Mouse (Mus musculus) left cerebral cortex, adult 18-20 months (tissue): ENCODE results near the gene Arf3. TPM values are rescaled to one million over a fixed set of nuclear protein-coding genes. Genes with fewer than 3 reads are reported as not detected.

Source experiments
- DNase-seq, 2 experiments: peaks; one replicate each; pipeline ENCODE4 v3.0.0; 2021 to 2022; ENCODE audit warnings: low spot score in 2 of 2, mixed read lengths in 1 of 2
- total RNA-seq, 2 experiments: library from RNA; stranded (reverse); gene quantifications; 2 replicates each; pipeline ENCODE4 v1.2.3; 2021

Gene Arf3
- total RNA-seq, 2 experiments from 2014 or later, result 724 to 773 TPM

DNA sequence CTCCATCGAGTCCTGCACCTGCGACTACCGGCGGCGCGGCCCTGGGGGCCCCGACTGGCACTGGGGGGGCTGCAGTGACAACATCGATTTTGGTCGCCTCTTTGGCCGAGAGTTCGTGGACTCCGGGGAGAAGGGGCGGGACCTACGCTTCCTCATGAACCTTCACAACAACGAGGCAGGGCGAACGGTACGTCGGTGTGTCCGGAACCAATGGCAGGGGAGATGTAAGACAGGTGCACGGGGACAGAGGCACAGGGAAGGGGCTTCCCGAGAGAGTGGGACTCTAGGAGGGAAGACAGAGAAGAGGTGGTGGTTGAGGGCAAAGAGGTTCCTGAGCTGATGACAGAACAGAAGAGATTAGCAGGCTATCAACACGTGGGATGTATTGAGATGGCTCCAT, 28.8 kb upstream of the Arf3 start:
- DNase-seq, result no peak

DNA sequence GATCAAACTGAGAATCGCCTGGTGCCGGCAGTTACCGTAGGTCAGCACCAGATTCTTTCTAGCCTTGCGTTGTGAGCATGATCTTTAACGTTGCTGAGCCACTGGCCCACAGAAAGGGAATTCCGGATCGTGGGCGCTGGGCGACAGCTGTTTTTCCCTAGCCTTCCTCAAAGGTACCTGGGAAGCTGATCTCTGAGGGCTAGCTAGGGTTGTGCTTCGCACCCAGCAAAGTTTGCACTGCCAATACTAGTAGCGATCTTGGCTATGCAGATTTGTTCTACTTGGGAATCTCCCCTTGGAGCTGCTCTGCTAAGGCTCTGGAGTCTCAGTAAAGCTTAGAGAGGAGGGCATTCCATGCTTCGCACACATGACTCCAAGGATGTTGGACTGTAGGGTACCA, 28.2 kb upstream of the Arf3 start:
- no peak for DNase-seq

DNA sequence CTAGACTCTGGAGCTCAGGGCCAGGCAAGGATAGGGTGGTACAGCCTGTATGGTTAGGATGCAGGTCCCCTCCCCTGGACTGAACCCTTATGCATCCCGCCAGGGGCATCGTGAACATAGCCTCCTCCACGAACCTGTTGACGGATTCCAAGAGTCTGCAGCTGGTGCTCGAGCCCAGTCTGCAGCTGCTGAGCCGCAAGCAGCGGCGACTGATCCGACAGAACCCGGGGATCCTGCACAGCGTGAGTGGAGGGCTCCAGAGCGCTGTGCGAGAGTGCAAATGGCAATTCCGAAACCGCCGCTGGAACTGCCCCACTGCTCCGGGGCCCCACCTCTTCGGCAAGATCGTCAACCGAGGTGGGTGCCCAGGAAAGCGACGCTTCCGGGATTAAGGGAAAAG, 27.7 kb upstream of the Arf3 start:
- no peak for DNase-seq

DNA sequence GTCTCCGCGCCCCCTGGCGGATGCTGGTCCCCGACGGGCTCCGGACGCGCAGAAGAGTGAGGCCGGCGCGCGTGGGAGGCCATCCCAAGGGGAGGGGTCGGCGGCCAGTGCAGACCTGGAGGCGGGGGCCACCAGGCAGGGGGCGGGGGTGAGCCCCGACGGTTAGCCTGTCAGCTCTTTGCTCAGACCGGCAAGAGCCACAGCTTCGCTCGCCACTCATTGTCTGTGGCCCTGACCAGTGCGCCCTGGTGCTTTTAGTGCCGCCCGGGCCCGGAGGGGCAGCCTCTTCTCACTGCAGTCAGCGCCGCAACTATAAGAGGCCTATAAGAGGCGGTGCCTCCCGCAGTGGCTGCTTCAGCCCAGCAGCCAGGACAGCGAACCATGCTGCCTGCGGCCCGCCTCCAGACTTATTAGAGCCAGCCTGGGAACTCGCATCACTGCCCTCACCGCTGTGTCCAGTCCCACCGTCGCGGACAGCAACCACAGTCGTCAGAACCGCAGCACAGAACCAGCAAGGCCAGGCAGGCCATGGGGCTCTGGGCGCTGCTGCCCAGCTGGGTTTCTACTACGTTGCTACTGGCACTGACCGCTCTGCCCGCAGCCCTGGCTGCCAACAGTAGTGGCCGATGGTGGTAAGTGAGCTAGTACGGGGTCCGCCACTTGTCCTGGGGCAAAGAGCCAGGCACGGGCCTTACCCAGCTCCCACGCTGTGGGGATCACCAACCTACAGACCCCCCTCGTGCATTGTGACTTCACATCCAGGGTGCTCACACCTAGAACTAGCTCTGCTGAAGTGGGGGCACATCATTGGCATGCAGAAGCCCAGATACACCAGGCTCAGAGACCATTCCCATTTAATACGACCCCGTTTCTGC, 26.9 kb upstream of the Arf3 start, which contains the start of gene Wnt1:
Wnt1 (plus strand) TSS at position 197 of the 875 bp plus-strand sequence.
- DNase-seq, result no peak

DNA sequence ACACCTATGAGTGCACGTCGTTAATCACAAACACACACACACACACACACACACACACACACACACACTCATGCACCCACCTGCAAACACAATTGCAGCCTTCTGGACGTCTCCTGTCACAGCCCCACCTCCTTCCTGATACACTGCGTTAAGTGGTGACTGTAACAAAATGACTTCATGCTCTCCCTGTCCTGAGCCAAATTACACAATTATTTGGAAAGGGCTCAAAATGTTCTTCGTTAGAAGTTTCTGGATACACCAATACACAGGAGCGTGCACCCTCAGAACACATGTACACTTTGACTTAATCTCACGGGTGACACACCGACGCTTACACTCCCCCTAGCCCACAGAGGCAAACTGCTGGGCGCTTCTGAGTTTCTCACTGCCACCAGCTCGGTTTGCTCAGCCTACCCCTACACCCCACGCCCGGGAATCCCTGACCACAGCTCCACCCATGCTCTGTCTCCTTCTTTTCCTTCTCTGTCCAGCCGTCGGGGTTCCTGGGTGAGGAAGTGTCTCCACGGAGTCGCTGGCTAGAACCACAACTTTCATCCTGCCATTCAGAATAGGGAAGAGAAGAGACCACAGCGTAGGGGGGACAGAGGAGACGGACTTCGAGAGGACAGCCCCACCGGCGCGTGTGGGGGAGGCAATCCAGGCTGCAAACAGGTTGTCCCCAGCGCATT, 26.1 kb upstream of the Arf3 start:
- DNase-seq, result no peak

DNA sequence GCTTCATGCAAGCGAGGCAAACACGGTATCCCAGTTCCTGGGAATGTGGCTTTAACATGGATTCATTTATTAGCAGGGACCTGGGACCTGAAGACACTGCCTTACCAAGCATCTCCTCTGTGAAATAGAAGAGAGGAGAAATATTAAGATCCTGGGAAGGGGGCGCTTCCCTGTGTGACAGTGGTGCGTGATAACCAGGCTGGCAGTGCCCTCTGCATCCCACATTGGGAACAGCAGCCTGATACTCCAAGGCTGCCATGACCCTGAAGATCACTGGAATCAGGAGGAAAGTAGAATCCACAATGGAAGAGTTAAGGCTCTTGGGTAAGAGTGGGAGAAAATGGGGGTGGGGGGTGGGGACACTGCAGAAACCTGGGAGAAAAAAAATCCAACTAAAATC, 24.9 kb upstream of the Arf3 start:
- no peak for DNase-seq

DNA sequence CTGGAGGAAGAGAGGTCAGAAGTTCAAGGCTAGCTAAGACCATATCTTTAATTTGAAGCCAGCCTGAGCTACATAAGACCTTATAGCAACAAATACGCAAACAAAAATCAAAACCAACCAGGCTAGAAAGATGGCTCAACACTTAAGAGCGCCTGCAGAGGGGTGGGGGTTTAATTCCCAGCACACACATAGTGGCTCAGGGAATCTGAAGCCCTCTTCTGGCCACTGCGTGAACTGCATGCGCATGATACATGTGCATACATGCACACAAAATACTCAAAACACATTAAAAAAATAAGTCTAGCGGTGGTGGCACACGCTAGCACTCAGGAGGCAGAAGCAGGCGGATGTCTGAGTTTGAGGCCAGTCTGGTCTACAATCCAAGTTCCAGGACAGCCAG, 22.7 kb upstream of the Arf3 start:
- no peak for DNase-seq

DNA sequence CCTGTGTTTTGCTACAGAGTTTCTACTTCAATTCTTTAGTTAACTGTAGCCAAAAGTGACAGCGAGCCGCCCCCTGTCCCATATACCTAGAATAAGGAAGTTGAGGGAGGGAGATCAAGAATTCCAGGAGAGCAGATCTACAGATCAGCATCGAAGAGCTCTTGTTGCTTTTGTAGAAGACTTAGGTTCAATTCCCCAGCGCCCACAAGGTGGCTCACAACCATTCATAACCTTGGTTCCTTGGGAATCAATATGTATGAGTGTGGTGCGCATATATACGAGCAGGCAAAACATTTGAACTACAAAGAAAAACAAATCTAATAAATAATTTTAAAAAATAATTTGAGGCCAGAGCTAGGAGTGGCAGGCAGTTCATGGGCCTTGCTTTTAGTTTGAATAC, 18.2 kb upstream of the Arf3 start:
- DNase-seq, result no peak

DNA sequence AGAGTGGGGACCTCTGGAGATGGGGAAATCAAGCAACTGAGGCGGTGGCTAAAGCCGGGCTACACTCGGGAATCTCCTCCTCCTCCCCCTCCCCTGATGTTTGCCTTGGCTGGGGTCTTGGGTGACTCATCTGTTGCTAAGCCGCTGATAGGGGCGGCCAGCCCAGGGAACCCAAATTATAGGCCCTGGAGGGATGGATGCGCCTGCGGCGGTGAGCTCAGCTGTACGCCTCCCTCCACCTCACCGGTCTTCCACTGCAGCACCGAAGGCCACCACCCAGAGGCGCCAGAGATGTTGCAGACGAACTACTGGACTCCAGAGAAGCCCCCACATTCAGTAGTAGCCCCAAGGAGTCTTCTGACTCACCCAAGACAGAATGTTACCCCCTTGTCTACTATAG, 17.6 kb upstream of the Arf3 start:
- DNase-seq, result no peak

DNA sequence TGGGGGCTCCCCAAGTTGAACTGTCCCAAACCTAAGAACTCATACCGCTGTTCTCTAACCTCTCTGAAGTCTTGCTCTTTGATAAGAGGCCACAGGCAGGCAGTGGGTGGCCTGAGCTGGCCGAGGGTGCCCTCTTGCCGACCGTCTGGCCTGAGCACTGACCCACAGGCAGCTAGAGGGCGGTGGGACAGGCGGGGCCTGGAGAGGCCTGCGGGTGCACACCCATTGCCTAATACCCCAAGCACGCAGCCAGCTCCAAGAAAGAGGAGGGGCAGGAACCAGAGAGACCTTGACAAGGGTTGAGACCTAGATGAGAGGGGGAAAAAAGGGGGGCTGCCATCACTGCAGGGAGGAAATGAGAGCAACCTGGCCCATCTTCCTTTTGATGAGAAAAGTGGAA, 17.1 kb upstream of the Arf3 start:
- DNase-seq, result no peak

DNA sequence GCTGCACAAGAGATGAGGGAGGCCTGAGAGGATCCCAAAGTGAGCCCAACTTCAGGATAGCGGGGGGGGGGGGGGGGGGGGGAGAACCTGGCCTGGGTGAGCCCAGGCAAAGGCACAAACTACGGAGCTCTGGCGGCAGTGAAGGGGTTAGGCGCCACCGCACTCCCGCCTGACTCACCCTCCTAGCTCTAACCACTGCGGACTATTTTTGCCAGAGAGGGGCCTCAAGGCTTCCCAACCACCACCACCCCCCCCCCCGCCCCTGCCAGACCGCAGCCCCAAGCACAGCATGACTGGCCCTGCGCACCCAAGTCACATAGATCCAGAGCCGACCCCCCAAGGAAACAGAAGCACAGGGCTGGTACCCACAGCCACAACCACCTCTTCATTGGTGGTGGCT, 15.8 kb upstream of the Arf3 start:
- DNase-seq, result no peak

DNA sequence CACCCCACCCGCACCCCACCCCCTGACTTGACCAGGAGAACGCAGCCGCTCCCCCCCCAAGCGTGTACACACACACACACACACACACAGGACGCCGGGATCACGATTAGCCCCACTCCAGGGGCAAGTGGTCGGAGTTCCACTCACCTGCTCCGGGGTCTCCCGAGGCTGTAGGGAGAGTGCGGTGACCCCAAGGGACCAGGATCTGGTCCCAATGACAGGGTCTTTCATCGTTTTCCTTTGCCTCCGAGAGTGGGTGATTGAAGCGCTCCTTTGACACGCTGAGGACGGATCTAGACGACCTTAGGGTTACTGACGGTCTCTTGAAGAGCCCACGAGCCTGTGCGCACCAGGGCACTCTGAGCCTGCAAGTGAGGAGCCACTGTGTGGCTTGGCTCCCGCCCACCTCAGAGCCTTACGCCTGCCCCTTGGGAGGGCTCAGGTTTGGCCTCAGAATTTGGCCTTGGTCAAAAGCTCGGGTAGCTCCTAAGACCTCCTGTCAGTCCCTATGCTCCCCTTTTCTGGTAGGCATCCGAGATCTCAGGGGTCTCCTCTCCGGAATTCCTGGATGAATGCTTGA, 15.3 kb upstream of the Arf3 start:
- DNase-seq, result no peak

DNA sequence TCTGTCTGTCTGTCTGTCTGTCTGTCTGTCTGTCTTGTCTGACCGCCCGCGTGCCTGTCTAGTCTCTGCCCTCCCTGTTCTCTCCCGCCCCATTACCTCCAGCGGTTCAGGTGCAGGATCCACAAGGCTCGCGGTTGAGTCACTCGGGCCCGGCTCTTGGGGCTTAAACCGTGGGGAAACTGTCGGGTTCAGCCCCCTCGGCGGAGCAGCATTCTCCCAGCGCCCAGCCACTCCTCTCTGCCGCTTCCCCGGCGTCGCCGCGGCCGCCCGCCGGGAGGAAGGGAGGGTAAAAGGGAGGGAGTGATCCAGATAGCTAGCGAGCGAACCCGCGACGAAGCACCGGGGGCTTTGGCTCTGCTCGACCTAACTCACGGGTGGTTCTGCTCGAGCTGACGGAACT, 14.7 kb upstream of the Arf3 start, which contains the start of gene Wnt10b:
Wnt10b (minus strand) TSS at position 389 of the 400 bp plus-strand sequence.
- DNase-seq, result no peak

DNA sequence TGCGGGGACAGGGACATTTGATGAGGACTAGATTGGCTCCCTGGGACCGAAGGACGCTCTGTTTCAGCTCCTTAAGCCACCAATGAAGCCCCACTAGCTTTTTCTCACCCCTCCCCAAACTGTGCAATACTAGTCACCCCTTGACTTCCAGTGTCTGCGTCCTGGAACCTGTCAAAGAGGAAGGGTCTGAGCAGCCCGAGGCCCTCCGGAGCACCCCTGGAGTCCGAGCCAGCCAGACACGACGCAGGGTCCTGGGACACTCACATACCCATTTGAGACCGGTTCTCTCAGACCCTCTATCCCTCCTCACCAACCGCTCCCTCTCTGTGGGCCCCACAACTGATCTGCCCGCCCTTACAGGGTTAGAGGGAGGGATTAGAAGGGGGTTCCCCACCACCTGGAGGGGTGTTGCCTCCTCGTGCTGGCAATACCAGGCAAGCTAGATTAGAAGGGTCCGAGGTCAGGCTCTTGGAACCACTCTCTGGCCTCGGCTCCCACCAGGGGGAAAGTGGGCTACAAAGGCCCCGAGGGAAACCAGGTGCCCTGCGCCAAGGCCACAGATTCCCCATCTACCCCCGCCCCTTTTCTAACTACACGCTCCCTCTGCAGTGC, 14.1 kb upstream of the Arf3 start:
- DNase-seq, result no peak

DNA sequence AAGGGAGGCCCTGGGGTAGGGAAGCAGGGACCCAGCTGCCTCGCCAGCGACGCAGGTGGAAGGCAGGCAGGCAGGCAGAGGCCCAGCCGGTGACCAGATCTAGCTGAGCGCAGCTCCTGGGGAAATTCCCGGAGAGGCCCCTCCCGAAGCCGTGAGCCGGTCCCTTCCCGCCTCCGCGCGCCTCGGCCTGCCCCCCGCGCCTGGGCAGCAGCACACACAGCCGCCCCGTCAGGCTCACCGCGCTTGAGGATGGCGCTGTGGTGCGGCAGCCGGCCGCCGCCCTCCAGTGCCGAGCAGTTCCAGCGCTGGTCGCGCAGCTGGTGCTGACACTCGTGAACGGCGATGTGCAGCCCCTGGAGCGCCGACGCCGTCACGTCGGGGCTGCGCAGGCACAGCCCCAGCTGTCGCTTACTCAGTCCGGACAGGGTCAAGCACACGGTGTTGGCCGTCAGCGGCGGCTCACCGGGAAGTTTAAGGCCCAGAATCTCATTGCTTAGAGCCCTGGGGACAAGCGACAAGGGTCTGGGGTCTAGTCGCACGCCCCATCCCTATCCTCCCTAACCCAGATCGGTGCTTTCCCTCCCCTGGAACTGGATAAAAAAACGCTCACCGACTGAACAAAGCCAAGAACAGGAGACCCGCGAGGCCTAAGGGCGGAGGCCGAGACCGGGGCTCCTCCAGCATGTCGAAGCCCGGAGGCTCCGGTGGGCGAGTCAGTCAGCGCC, 13.4 kb upstream of the Arf3 start:
- no peak for DNase-seq

DNA sequence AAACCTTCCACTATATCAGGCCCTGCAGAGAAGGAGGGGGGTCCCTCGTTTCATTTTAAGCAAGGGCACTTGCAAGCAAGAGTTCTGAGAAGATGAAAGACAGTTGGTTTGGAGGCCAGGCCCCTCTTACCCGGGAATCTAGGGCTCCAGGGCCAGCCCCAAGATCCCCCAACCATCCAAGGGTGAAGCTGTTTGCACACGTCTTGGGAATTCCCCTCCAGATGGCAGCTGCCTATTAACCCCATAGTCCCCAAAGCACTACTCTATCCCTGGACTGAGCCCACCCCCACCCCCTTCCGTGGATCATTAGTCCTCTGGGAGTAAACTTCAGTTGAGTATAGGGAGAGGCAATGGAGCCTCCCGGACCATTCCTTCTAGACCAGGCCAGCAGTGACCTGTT, 12.5 kb upstream of the Arf3 start:
- DNase-seq, result no peak

DNA sequence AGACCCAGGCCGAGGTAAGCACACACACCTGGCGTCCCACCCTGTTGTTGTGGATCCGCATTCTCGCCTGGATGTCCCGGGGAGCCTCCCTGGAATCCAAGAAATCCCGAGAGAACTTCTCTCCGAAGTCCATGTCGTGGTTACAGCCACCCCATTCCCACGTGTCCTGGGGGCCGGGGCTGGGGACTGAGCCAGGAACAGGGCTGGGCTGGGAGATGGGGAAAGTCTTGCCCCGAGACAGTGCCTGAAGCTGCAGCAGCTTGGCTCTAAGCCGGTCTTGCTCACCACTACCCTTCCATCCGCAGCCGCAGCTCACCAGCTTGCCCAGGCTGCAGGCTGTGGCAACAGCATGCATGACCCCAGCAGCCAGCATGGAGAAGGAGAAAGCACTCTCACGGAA, 11.1 kb upstream of the Arf3 start:
- no peak for DNase-seq

DNA sequence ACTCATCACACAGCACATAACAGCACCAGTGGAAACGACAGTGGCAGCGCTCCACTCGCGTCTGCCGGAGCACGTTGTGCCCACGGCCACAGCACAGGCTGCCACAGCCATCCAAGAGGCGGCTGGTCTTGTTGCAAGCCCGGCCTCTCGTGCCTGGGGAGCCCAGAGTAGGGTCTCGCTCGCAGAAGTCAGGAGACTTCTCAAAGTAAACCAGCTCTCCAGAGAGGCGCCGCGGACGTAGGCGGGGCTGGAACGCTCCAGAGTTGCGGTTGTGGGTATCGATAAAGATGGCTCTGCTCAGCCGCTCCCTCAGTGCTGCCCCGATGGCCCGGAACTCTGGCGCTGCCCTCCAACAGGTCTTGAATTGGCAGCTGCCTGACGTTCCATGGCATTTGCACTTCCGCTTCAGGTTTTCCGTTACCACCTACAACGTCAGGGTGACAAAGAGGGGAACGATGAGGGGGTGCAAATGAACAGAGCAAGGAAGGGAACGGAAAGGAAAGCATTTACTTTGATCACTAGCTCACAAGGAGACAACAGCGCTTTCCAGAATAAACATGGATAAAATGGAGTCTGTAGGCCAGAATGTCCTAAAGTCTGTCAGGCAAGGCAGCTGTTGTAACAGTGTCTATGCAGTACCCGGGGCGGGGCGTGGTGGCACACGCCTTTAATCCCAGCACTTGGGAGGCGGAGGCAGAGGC, 9.6 kb upstream of the Arf3 start:
- no peak for DNase-seq

DNA sequence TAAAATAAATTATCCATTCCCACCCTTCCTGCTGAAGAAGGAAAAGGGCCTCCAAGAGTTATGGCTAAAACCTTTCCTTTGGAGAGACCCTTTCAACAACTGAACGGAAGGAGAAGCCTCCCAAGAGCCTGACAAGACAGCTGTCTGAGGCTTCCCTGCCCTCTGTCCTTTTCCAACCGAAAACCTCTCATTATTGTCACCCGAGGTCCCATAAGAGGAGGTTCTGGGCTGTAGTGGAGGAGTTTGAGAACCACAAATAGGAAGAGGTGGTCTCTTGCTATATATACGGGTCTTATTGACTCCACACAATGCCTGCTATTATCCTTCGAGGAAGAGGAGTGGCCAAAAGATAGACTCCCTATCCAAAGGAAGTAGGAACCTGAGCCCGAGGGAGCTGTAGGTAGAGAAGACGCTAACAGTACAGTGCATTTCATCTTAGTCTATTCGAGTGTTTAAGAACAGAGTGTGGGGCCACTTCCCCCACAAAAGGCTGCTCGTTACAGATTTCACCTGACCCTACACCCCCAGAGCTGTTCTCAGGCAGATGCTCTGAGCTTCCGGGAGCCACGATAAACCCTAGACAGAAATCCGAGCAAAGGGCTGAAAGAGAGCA, 8.9 kb upstream of the Arf3 start:
- no peak for DNase-seq

DNA sequence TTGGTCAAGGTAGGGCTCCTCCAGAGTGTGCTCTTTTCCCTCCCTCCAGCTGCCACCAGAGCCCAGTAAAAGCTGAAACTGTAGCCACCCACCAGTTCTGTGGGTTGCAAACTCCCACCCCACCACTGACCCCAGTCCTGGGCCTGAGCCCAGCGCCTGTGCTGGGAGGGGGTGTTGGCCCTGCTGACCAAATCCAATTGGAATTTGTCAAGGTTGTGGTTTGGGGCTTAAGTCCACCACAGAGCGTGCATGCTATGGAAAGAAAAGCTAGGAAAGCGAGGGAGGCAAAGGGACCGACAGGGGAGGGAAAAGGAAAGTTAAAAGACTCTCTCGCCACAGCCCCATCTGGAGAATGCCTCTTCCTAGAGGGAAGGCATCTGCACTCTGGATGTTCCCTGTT, 5.2 kb upstream of the Arf3 start:
- no peak for DNase-seq
